Mouse (Mus musculus): Measurements from ENCODE around the gene Dab2ip.

The Dab2ip gene

DNA sequence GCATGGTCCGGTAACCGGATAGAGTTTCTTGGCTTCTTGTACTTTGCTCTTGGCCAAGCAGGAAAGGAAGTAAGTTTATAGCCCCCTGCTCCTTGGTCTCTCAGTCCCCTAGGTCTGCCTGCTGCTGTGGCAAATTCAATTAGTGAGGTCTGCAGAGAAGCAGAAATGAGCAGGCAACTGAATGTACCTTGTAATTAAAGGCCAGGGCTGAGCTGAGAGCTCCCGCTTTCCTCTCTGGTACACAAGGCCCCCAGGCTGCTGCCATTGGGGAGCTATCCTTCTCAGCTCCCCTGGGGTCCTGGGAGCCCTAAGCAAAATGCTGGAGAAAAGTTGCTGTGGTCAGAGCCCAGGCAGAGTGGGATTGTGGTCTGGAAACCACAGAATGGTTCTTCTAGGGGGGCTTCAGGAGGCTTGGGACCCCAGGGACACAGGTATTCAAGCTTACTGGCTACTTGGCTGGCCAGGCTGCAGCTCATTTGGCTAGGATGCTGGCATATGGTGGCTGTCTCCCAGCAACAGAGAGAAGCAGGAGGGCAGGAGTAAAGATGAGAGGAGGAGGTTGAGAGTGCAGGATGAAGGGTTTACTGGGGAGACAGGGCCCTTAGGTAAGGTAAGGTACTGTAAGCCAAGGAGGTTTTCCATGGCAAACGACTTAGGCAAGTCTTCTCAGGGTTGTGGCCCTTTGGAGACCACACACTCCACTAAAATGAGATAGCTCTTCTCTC, 922 bp downstream of the Dab2ip start:
- no peak for DNase-seq (ENCODE audit: low spot score in 2 of 2)

DNA sequence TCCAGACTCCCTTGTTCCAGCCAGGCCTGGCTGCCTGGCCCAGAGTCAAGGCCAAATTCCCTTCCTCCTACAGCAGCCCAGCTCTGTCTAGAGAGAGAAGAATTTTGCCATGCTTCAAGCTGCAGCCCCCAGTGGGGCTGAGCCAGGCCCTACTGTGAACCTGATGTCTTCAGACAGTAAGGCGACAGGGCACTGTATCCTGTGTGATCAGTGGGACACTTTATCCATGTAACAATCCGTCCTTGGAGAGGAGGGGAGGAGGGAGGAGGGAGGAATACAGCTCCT, 1.4 kb downstream of the Dab2ip start:
- no peak for DNase-seq (ENCODE audit: low spot score in 2 of 2)

DNA sequence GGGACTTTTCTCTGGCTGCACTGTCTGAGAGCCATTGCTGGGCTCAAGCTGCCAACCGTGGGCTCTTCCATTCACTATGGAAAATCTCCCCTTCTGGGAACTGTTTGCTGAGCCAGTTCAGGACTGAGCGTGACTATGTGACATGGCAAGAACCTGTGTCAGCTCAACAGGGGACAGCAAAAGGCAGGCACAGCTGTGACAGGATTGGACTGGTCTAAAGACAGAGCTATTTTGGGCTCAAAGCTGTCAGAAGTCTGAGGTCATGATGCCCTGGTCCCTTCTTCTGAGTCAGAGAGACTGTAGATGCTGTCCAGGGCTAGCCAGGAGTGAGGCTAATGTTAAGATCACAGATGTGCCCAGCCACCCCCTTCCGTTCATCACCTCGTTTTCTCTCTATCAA, 5.7 kb downstream of the Dab2ip start:
- no peak for DNase-seq (ENCODE audit: low spot score in 2 of 2)

DNA sequence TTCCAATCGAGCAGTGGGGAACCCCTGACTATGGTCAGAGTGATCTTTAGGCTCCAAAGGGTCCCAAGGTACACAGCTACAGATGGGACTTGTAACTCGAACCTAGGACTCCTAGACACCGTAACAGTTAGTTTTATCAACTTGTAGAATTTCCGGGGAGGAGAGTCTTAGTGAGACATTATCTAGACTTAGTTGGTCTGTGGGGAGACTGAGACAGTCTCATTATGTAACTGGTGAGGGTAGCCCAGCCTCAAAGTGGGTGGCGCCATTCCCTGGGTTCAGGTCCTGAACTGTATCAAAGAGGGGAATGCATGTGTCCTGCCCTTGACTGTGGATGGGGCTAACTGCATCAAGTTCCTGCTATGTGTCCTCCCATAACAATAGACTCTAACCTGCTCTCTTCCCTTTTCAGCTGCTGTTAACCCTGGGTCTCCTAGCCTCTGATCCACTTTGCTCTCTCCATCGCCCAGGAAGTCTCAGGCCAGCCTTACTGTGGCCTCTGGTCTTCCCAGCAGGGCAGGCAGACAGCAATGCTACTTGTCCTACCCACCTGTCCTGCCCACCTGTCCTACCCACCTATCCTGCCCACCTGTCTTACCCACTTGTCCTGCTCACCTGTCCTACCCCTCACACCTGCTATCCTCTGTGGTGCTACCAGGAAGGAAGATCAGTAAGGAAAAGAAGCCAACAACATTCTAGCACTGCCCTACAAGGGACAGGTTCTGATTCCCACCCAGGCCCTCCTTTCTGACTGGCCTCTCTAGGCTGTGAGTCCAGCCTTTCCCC, 7.2 kb downstream of the Dab2ip start:
- no peak for DNase-seq (ENCODE audit: low spot score in 2 of 2)

DNA sequence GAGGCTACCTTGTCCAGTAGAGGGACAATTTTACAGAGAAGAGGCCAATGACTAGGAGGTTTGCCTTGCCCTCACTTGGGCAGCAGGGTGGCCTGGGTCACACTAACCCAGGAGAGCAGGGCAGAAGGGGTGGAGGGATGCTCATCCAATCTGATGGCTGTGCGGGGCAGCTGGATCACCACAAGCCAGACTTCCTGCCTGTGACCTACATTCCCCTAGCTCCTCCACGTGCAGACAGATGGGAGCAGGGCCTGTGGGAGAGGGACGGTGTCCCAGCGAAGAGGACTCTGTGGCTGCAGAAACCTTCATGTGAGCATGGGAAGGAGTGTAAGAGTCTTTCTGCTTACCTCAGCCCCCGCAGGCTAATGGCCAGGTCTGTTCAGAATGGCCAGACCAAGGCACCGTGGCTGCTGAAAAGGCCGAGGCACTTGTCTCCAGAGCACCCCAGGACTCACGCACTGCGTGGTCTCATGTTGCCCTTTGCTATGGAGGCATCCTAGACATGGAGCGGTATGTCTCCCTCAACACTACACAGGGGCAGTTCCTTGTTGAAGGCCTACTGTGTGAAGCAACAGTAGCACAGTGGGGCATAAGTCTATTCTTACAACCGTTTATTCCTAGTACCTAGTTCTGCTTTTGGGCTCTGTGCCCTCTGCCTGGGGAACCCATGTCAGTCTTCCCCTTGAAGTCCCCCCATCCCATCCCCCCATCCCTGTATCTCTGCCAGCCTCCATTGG, 9.1 kb downstream of the Dab2ip start:
- DNase-seq (ENCODE audit: low spot score in 2 of 2) = no peak

DNA sequence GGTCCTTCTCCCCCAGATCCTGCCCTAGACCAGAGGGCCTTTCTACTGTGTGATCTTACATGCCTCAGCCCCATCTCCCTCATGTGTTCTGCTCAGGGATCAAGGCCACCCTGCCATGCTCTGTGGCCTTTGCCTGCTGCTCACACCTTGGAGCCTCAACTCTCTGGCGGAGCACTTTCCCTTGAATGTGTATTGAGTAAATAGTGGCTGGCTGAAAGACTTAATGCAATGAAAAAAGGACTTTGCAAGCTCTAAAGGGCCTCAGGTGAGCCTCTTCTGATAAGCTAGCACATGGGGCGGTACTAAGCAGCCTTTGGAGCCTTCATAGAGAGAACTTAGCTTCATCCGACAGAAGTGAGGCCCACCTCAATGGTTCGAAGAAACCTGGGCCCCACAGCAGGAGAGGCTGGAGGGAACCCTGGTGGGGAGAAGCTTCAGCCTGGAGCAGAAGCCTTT, 9.7 kb downstream of the Dab2ip start:
- DNase-seq (ENCODE audit: low spot score in 2 of 2) = no peak

DNA sequence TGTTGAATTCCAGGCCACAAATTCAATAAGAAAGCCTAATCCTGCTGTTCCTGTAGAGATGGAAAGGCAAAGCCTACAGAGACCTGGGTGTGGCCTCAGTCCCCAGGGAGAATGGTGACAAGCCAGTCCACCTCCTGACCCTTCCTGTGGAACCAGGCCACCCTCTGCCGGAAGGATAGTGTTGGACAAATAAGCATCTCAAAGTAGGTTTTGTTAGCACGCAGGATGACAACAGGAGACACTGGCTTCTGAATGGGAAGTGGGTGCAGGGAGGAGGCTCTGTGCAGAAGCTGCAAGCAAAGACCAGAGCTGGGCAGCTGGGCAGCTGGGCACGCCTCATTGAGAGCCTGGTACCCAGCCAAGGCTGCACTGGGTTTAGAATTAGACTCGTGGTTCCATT, 12.7 kb downstream of the Dab2ip start:
- no peak for DNase-seq (ENCODE audit: low spot score in 2 of 2)

DNA sequence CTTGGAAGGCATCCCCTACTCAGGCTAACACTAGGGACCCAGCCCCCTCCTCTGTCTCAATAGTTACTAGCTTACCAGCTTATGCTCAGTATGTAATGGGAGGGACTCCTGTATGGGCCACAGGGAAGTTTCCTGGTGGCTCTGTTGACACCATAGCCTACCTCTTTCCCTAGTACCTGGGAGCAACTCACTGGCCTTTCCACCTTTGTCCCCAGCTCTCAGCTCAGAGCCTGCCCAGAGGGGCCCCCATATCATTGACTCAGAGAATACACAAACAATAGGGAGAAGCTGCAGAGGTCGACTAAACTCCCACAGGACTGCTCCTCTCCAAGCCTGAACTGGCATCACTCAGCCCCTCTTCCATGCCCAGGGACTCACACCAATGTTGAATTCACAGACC, 16.6 kb downstream of the Dab2ip start:
- no peak for DNase-seq (ENCODE audit: low spot score in 2 of 2)

DNA sequence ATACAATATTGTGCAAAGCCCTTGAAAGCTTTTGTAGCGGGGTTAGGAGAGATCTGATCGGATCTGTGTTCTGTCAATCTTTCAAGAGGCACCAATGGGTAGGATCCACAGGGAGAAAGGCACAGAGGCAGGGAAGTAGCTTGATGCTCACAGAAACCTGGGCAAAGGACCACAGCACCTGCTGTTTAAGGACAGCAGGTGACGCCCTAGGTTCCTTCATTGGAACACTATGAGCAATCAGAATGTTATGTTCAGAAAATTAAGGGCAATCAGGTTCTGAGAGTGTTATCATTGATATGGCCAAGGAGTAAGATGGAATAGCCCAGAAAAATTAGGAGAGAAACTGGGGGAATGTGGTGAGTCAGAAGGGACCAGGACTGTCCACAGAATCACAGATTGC, 18.6 kb downstream of the Dab2ip start:
- DNase-seq (ENCODE audit: low spot score in 2 of 2) = no peak

DNA sequence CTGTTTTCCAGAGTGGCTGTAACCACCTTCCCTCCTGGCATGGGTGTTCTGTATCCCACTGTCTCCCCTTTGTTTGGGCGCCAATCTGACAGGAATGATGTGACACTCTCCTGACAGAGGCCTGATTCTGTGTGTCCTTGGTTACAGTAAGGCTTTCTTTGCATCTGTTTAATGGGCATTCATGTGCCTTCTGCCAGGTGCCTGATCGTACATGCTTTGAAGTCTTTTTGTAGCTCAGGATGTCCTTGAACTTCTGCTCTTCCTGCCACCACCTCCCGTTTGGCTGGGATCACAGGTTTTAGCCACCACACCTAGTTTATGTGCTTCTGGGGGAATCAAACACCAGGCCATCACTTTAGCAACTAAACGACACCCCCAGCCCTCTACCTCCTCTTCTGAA, 22.0 kb downstream of the Dab2ip start:
- DNase-seq (ENCODE audit: low spot score in 2 of 2) = no peak

DNA sequence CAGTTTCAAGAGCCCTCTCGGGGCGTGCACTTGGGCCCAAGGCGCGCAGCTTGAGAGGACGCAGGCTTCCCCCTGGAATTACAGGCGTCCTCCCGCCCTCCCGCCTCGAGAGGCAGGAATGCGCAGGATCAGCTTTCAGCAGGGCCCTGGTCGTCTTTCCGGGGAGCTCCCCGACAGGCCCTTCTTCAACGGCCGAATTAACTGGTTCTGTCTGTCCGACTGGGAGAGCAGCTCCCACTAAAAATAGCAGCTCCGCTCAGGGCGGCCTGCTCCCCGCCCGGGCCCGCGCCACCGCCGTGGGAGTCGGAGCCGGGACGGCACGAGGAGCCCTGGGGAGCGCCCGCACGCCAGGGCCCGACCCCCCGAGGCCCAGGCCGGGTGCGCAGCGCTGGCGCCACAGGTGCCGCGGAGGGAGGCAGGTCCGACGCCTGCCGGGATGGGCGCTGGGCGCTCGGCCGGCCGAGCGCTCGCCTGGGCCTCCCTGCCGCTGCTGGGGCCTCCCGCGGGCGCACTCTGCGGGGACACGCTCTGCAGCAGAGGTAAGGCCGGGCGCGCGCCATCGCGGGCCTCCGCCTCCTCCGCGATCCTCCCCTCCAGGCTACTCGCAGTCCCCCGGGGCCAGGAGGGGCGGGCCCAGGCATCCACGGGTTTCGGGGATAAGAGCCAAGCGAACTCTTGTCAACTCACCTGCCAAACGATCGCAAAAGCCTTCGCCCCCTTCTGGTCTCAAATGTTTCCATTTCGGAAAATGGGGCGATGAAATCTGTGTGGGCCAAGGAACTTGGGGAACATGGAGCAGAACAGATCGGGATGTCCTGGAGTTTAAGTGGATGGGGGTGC, 23.7 kb downstream of the Dab2ip start:
- peak; percentile 63 to 74 for DNase-seq (ENCODE audit: low spot score in 2 of 2)

DNA sequence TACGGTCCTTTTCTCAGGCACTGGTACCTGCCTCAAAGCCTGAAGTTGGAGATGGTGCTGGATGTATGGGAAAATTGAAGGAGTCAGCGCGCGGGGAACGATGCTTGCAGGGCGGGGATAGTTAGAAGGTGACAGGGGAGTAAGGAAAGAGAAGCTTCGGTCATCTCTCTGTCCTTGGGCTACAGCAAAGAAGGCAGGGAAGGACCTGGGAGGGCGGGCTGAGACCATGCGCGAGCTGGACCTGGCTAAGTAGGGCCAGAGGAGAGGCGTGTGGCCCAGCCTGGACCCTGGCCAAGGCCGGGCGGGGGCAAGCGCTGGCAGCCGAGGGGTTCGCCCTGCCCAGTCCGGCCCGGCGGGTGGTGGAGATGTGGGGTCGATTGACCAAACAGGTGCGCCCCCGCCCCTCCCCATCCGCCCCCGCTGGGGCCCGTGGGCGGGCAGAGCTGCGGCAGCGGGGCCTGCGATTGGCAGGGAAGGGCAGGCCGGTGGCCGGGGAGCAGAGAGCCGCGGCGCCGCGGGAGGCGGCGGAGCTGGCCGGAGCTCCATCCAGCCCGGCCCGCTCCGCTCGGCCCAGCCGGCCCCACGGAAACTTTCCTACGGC, 24.4 kb downstream of the Dab2ip start:
- DNase-seq (ENCODE audit: low spot score in 2 of 2) = peak; percentile 80 to 82

DNA sequence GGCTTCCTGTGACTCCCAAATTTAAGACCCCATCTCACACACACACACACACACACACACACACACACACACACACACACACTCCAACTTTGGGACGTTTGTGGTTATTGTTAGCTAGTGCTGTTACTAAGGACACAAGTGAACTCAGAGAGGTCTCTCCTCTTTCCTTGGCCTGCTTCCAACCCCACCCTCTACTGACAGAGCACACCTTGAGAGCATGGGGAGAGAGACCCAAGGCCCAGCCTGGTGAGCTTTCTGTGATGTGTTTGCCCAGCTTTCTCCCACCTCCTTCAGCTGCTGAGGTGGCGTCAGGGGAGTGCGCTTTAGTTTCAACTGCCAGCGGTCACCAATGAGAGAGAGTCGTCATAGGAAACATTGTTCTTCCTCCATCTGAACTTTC, 25.3 kb downstream of the Dab2ip start:
- no peak for DNase-seq (ENCODE audit: low spot score in 2 of 2)

DNA sequence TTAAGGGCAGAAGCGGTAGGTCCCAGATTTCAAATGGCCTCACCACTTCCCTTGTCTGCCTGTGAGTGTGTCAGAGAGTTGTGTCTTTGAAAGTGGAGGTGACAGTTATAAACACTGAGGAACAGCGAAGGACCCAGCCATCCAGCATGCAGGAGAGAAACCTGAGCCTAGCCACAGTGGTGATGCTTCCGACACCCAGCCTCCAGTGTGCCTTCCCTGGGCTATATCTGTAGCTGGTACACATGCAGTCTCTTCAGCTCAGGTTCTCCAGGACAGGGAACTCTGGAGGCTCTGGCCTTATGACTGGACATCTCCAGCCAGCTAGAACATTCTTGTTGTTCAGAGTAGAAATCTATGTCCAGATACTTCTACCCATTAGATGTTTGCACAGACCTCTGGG, 25.9 kb downstream of the Dab2ip start:
- no peak for DNase-seq (ENCODE audit: low spot score in 2 of 2)

DNA sequence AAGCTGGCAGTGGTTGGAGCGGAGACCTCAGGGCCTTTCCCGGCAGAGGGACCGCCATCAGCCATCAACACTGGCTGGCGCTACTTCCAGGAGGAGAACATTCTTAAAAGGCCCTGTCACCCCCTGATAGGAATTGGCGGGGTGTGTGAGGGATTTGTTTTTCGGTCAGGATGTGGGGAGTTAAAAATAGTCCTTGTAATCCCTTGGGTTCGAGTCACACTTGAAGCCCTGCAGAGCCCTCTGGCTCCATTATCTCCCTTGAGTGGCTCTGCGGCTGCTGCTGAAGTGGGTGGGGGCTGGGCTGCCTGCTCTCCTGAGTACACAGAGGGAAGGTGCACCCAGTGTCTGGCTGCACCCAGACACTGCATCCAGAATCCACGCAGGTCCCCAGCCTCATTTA, 30.3 kb downstream of the Dab2ip start:
- no peak for DNase-seq (ENCODE audit: low spot score in 2 of 2)

DNA sequence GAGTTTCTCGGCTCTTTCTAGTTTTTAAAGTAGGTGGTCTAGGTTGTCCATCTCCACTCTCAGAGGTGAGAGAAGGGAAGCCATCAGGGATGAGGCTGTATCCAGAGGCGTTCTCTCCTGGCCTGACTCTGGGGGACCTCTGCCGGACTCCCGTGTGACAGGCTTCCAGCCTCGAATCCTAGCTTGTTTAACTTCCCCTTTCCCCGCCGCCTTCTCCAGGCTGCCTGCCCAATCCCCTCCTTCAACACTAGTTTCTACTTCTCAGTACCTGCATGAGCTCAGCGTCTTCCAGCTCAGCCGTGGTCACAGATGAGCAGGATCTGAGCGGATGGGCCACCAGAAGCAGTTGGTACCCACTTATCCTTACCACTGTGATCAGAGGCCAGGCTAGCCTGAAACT, 31.3 kb downstream of the Dab2ip start:
- no peak for DNase-seq (ENCODE audit: low spot score in 2 of 2)

DNA sequence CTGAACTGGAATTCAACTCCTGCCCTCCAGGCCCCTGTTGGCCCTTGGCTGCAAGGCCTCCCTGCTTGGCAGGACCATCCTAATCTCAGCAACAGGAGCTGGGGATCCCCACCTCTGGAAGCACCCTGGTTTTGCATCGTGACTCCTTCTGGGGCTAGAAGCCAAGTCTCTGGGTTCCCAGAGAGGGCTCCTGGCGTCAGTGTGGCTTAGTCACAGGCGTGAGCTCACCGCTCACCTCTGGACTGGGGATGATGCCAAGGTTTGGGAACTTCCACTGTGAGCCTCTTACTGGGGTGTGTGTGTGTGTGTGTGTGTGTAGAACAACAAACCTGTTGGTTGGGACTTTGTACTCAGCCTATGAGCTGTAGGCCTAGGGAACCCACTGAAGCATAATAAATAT, 31.7 kb downstream of the Dab2ip start:
- peak in 1 of 2 experiments; percentile 68 for DNase-seq (ENCODE audit: low spot score in 2 of 2)

DNA sequence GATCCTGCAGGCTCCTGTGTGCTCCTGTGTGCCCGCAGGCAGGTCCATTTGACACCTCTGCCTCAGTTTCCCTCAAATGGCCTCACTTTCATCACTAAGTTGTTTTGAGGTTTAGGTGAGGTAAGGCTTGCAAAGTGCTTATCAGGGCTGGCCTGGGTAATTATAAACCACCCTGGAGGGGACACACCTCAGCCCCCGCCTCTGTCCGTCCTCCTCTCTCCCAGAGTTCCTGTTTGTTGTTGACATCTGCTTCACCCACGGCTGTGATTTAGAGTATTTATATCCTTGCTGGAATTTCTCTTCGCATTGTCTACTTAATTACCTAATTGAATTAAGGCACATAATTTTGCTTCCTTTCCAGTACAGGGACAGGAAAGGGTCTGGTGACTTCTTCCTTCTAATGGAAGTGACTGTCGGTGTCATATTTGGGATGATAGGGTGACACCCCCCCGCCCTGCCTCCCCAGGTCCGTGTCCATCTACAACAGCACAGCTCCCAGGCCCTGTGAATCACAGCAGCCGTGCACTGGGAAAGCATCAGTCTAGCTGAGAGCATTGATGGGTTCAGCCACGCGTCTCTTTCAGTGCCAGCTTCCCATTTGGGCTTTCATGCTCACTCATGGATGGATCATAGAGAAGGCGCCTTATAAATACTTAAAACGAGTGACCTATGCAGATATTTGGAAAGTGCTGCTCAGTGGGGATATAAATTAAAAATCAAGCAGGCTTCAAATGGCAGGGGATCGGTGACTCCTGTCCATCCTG, 34.1 kb downstream of the Dab2ip start:
- DNase-seq (ENCODE audit: low spot score in 2 of 2) = no peak

DNA sequence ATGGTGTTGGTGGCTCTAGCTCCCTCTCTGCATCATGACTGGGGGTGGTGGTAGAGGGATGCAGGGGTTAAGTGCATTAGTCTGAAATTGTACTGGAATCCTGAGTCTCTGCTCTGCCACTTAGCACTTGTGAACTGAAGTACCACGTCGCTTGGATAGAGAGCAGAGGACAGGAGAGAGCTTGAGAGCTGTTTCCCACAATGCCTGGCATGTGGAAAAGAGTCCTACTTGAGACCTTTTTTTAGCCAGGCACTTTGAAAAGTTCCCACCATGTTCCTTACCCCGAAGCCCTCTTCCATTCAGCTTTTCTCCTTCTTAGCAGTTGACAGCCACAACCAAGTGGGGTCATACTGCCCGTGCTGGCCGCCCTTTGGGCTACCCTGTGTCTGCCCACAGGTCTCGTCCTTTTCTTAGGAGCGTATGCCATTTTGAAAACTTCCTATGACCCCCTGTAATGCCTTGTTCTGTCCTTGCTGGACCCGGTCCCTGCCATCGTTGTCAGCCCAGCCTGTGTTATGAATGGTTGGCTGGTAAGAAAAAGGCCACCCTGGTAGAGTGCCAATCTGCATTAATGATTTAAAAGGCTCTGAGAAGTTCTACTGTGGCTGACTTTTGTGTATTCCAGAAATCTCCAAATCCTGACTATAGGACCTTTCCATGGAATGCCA, 34.8 kb downstream of the Dab2ip start:
- no peak for DNase-seq (ENCODE audit: low spot score in 2 of 2)

DNA sequence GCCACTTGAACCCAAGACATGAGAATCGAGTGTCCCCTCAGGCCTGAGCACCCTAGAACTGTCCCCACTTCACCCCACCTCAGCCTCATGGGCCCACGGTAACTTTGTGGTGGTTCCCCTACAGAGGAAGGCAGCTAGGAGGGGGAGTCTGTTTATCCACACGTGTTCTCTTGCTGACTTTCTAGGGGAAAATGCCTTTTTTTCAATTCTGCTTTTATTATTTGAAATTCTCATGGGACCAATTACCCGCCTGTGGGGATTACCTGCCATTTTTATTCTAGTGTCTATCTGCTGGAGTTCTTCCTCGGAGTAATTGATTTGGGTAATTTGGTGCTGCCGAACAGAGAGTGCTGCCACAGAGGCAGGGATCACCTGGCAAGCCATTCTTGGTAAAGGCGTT, 35.8 kb downstream of the Dab2ip start:
- DNase-seq (ENCODE audit: low spot score in 2 of 2) = no peak
